Mouse (Mus musculus): ENCODE measurements at regions not wholly inside any gene's neighbourhood (a gene's known extent, or its start where the extent isn't known, plus 50 kb on each side); places are given as distances from the start of the nearest gene placed in this dataset.

GRCm38 (mm10) chr12:45745697-45746096, 671.2 kb upstream of the Stxbp6 start:
- no peak for ATAC-seq (replicated peaks; ENCODE audit: poor library complexity, severe bottlenecking)

GRCm38 (mm10) chr12:45744619-45745018, 670.1 kb upstream of the Stxbp6 start:
- no peak for ATAC-seq (replicated peaks; ENCODE audit: poor library complexity, severe bottlenecking)

- ATAC-seq (replicated peaks; ENCODE audit: poor library complexity, severe bottlenecking) = no peak
These were observed 659.2 kb upstream of the Stxbp6 start for GRCm38 (mm10) chr12:45733661-45734060.

GRCm38 (mm10) chr12:45724565-45725370, 650.3 kb upstream of the Stxbp6 start:
- no peak for ATAC-seq (replicated peaks; ENCODE audit: poor library complexity, severe bottlenecking)

- no peak for ATAC-seq (replicated peaks; ENCODE audit: poor library complexity, severe bottlenecking)
These were observed 636.8 kb upstream of the Stxbp6 start for GRCm38 (mm10) chr12:45711351-45711750.

GRCm38 (mm10) chr12:45710766-45711165, 636.3 kb upstream of the Stxbp6 start:
- no peak for ATAC-seq (replicated peaks; ENCODE audit: poor library complexity, severe bottlenecking)

- no peak for ATAC-seq (replicated peaks; ENCODE audit: poor library complexity, severe bottlenecking)
These were observed 614.8 kb upstream of the Stxbp6 start for GRCm38 (mm10) chr12:45689291-45689690.

- no peak for ATAC-seq (replicated peaks; ENCODE audit: poor library complexity, severe bottlenecking)
These were observed 612.3 kb upstream of the Stxbp6 start for GRCm38 (mm10) chr12:45686765-45687164.

- ATAC-seq (replicated peaks; ENCODE audit: poor library complexity, severe bottlenecking) = no peak
These were observed 597.9 kb upstream of the Stxbp6 start for GRCm38 (mm10) chr12:45672361-45672760.

GRCm38 (mm10) chr12:45671554-45671948, 597.0 kb upstream of the Stxbp6 start:
- ATAC-seq (replicated peaks; ENCODE audit: poor library complexity, severe bottlenecking) = no peak

- no peak for ATAC-seq (replicated peaks; ENCODE audit: poor library complexity, severe bottlenecking)
These were observed 596.5 kb upstream of the Stxbp6 start for GRCm38 (mm10) chr12:45670874-45671553.

- no peak for ATAC-seq (replicated peaks; ENCODE audit: poor library complexity, severe bottlenecking)
These were observed 595.9 kb upstream of the Stxbp6 start for GRCm38 (mm10) chr12:45670246-45670873.

GRCm38 (mm10) chr12:45659612-45660011, 585.1 kb upstream of the Stxbp6 start:
- no peak for ATAC-seq (replicated peaks; ENCODE audit: poor library complexity, severe bottlenecking)

GRCm38 (mm10) chr12:45656574-45656973, 582.1 kb upstream of the Stxbp6 start:
- ATAC-seq (replicated peaks; ENCODE audit: poor library complexity, severe bottlenecking) = no peak

GRCm38 (mm10) chr12:45648654-45649053, 574.1 kb upstream of the Stxbp6 start:
- ATAC-seq (replicated peaks; ENCODE audit: poor library complexity, severe bottlenecking) = no peak

- ATAC-seq (replicated peaks; ENCODE audit: poor library complexity, severe bottlenecking) = no peak
These were observed 569.7 kb upstream of the Stxbp6 start for GRCm38 (mm10) chr12:45644180-45644579.

- no peak for ATAC-seq (replicated peaks; ENCODE audit: poor library complexity, severe bottlenecking)
These were observed 548.3 kb upstream of the Stxbp6 start for GRCm38 (mm10) chr12:45622830-45623229.

GRCm38 (mm10) chr12:45620056-45620455, 545.5 kb upstream of the Stxbp6 start:
- no peak for ATAC-seq (replicated peaks; ENCODE audit: poor library complexity, severe bottlenecking)

GRCm38 (mm10) chr12:45614509-45615150, 540.1 kb upstream of the Stxbp6 start:
- ATAC-seq (replicated peaks; ENCODE audit: poor library complexity, severe bottlenecking) = no peak

- no peak for ATAC-seq (replicated peaks; ENCODE audit: poor library complexity, severe bottlenecking)
These were observed 539.6 kb upstream of the Stxbp6 start for GRCm38 (mm10) chr12:45614074-45614473.

GRCm38 (mm10) chr12:45599443-45599842, 524.9 kb upstream of the Stxbp6 start:
- no peak for ATAC-seq (replicated peaks; ENCODE audit: poor library complexity, severe bottlenecking)
